Mouse (Mus musculus): Measurements from ENCODE around the gene Tgfb2. TPM values are rescaled to one million over a fixed set of nuclear protein-coding genes. Genes with fewer than 3 reads are reported as not detected.

Gene Tgfb2
- polyA plus RNA-seq, 1 experiment from 2014 or later = 21.5 TPM

DNA sequence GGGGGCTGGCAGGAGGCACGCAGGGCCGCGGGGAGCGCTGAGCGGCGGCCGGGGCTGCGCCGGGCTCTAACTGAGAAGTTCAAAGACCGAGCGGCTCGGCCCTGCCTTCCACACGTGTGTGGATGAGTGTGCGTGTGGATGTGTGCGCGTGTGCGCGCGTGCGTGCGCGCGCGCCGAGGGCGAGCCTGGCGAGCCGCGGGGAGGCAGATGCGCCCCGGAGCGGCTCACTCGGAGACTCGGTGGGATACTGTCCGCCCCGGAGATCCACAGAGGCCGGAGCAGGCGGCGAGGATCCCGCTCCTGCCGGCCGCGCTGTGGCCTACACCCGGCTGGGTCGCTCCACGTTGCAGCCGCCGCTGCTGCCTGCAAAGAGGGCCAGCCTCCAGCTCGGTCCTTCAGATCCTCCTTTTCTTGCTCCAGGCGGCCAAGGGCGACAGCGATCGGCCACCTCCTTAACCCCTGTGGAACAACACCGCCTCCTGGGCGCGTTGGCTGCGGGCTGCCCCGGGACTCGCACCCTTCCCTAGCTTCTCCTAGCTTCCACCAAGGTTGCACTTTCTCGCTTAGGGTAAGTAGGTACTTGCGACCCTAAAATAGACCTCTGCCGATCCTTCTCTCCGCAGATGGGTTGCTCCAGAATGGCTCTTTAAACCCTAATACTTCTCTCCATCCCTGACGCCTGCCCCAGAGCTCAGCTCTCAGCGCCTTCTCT is 430 bp downstream of the Tgfb2 start:
- Histone ChIP-seq H3K4me1 (replicated peaks; ENCODE audit: control insufficient read depth, insufficient read depth, low read length) (peaks cover 12% of the 10 kb centered on the region), H3K4me3 (ENCODE audit: low read depth, low read length) (peak overlapping the region; percentile 58), H3K4me2 (ENCODE audit: low read length) (peak overlapping the region; percentile 80), H3K27ac (ENCODE audit: low read depth) (peak overlapping the region; percentile 73), H3K9ac (ENCODE audit: low read length) (peak overlapping the region; percentile 61), H3K27me3 (replicated peaks; ENCODE audit: control insufficient read depth, insufficient read depth, low read length) (peaks cover 10% of the 10 kb centered on the region), H3K36me3 (ENCODE audit: control insufficient read depth, insufficient read depth, low read length) (no peaks in the 10 kb centered on the region), H3K9me3 (ENCODE audit: control insufficient read depth, low read length) (no peaks in the 10 kb centered on the region)
- ATAC-seq (replicated peaks; ENCODE audit: low FRiP score, low TSS enrichment, low read depth) (peak; percentile 72), DNase-seq (ENCODE audit: low spot score) (peak; percentile 83)
- WGBS = under 1% methylated on average over 65 of the region's 65 CpGs

DNA sequence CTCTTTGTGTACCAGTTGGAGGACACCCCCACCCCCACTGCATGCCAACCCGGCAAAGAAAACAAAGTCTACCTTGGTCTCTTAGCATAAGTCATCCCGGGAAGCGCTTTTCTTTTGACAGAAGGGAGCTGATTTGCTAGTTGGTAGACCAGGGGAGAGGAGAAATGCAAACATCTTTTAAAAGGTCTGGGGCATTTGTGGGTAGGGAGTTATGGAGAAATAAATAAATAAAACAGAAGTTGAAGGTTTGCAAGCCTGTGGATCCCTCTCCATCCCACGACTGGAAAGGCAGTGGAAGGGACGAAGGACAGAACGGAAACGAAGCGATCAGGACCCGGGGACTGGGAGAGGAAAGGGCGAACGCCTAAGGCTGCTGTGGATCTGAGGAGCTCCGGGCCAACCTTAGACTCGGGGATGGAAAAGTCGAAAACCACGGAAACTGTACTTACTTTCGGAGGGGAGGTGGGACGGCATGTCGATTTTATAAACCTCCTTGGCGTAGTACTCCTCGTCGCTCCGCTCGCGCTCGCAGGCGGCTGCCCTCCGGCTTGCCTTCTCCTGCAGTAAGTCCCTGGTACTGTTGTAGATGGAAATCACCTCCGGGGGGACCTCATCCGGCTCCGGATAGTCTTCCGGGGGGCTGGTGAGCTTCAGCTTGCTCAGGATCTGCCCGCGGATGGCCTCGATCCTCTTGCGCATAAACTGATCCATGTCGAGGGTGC is 1.6 kb downstream of the Tgfb2 start:
- Histone ChIP-seq H3K4me3 (ENCODE audit: low read depth, low read length) (peak overlapping the region; percentile 58), H3K27me3 (replicated peaks; ENCODE audit: control insufficient read depth, insufficient read depth, low read length) (peaks cover 10% of the 10 kb centered on the region), H3K9me3 (ENCODE audit: control insufficient read depth, low read length) (no peaks in the 10 kb centered on the region), H3K9ac (ENCODE audit: low read length) (peak overlapping the region; percentile 61), H3K36me3 (ENCODE audit: control insufficient read depth, insufficient read depth, low read length) (no peaks in the 10 kb centered on the region), H3K4me2 (ENCODE audit: low read length) (peak overlapping the region; percentile 80), H3K4me1 (replicated peaks; ENCODE audit: control insufficient read depth, insufficient read depth, low read length) (peaks cover 12% of the 10 kb centered on the region), H3K27ac (ENCODE audit: low read depth) (peak overlapping the region; percentile 73; the same call in 1 of the 2 replicates)
- ATAC-seq (replicated peaks; ENCODE audit: low FRiP score, low TSS enrichment, low read depth) (no peak), DNase-seq (ENCODE audit: low spot score) (peak; percentile 82)
- 1% methylated on average over 36 of the region's 36 CpGs for WGBS

DNA sequence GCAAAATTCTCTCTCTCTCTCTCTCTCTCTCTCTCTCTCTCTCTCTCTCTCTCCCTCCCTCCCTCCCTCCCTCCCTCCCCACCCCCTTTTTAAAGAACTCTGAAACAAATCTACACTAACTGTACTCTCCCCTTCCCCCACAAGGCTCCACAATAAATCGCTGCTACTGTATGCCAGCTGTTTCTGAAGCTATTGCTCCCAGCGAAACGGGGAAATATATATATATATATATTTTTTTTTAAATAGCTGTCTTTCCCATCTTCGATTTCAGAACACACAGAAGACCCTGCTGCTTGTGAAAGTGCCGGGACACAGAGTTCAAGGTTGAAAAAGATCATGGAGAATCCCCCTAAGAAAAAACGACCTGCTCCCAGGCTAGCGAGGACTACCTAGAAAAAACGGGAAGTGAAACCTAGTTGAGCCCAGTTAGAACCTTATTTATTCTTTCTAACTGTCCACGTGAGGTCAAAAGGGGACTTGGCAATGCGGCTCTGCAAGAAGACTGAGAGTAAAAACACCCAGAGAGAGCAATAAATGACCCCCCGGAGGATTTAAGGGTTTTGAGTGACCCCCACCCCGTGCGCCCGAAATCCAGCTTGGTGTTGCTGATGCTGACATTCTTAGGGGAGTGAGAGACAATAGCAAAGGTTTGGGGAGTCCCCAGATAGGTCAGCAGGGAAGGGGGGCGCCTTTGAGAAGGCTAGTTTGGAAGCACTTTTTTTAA is 2.4 kb downstream of the Tgfb2 start:
- H3K27ac ChIP-seq (ENCODE audit: low read depth) = peak overlapping the region; percentile 73
- peak overlapping the region; percentile 80 for H3K4me2 ChIP-seq (ENCODE audit: low read length)
- WGBS = 1% methylated on average over 15 of the region's 15 CpGs
- no peaks in the 10 kb centered on the region for H3K36me3 ChIP-seq (ENCODE audit: control insufficient read depth, insufficient read depth, low read length)
- H3K9me3 ChIP-seq (ENCODE audit: control insufficient read depth, low read length) = no peaks in the 10 kb centered on the region
- DNase-seq (ENCODE audit: low spot score) = no peak
- H3K9ac ChIP-seq (ENCODE audit: low read length) = peak overlapping the region; percentile 61
- H3K4me1 ChIP-seq (replicated peaks; ENCODE audit: control insufficient read depth, insufficient read depth, low read length) = peaks cover 12% of the 10 kb centered on the region
- peak overlapping the region; percentile 58 for H3K4me3 ChIP-seq (ENCODE audit: low read depth, low read length)
- peaks cover 10% of the 10 kb centered on the region for H3K27me3 ChIP-seq (replicated peaks; ENCODE audit: control insufficient read depth, insufficient read depth, low read length)
- ATAC-seq (replicated peaks; ENCODE audit: low FRiP score, low TSS enrichment, low read depth) = no peak

DNA sequence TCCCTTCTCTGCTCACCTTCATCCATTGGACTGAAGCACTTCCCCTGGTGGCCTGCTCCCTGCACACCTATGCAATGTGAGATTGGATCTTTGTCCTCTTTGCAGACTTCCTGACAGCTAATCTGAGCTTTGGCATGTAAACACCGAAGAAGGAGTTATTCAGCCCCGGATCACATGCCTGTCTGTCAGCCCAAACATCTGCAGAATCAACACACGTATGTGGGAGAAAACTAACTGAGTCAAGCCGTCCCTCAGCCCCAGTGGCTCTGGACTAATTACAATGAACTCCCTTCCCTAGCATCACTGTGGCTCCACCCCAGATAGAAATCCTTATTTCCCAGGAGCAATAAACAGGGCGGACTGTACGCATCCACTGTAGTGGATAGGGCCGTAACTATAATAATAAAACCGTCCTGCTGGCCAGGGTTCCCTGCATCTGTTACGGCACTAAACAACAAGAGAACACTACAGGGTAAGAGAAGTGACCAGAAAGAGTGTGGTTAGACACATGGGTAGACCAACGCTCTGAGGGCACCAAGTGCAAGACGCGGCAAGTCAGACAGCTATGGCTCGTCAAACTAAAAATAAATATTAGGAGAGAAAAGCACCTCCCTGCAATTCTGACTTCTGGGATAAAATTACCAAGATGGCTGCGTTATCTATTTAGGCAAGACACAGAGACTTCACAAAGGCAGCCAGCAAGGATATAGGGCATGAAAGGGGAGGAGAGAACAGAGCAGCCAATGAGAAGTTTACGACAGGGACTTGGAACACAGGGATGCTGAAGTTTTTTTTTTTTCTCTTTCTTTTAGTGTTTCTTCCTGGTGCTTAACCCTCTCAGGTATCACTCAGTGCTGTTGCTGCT is 3.2 kb downstream of the Tgfb2 start:
- peaks cover 10% of the 10 kb centered on the region for H3K27me3 ChIP-seq (replicated peaks; ENCODE audit: control insufficient read depth, insufficient read depth, low read length)
- H3K9ac ChIP-seq (ENCODE audit: low read length) = no peak overlapping the region
- no peaks in the 10 kb centered on the region for H3K36me3 ChIP-seq (ENCODE audit: control insufficient read depth, insufficient read depth, low read length)
- 5% methylated on average over 15 of the region's 15 CpGs for WGBS
- peak; percentile 71 for DNase-seq (ENCODE audit: low spot score)
- no peak for ATAC-seq (replicated peaks; ENCODE audit: low FRiP score, low TSS enrichment, low read depth)
- no peaks in the 10 kb centered on the region for H3K9me3 ChIP-seq (ENCODE audit: control insufficient read depth, low read length)
- H3K4me3 ChIP-seq (ENCODE audit: low read depth, low read length) = peak overlapping the region; percentile 58
- peak overlapping the region; percentile 80 for H3K4me2 ChIP-seq (ENCODE audit: low read length)
- H3K27ac ChIP-seq (ENCODE audit: low read depth) = no peak overlapping the region; the same call in 1 of the 2 replicates
- H3K4me1 ChIP-seq (replicated peaks; ENCODE audit: control insufficient read depth, insufficient read depth, low read length) = peaks cover 12% of the 10 kb centered on the region

DNA sequence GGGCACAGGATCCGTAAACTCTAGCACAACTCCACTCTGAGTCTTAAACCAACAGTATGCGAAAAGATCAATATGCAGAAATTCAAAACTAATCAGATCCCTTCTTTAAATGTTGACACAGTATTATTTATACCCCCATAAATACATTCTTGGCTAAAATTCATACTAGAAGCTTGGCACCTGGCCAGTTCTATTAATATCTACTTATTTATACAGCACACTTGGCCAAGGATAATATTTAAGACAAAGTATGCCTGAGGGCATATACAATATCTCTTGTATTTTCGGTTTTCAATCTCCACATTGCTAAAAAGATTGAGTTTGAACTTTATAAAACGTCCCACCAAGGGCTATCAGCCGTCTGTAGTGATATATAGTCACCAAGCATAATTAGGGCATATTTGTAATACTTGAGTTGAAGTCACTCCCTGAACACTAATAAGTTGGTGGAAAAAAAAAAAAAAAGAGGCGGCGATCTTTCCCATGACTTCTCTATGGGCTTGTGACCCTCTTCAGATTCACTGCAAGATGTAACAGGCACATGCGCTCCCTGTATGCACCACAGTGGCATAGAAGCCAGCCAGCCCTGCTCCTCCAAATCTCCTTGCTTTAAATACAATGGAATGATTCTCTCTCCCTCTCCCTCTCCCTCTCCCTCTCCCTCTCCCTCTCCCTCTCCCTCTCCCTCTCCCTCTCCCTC is 4.4 kb downstream of the Tgfb2 start:
- peaks cover 12% of the 10 kb centered on the region for H3K4me1 ChIP-seq (replicated peaks; ENCODE audit: control insufficient read depth, insufficient read depth, low read length)
- peaks cover 5% of the 10 kb centered on the region; the same call in 1 of the 2 replicates for H3K27me3 ChIP-seq (replicated peaks; ENCODE audit: control insufficient read depth, insufficient read depth, low read length)
- no peak overlapping the region for H3K9ac ChIP-seq (ENCODE audit: low read length)
- H3K36me3 ChIP-seq (ENCODE audit: control insufficient read depth, insufficient read depth, low read length) = no peaks in the 10 kb centered on the region
- H3K4me3 ChIP-seq (ENCODE audit: low read depth, low read length) = no peak overlapping the region
- H3K27ac ChIP-seq (ENCODE audit: low read depth) = no peak overlapping the region
- H3K4me2 ChIP-seq (ENCODE audit: low read length) = peak overlapping the region; percentile 28
- 29% methylated on average over 8 of the region's 8 CpGs for WGBS
- H3K9me3 ChIP-seq (ENCODE audit: control insufficient read depth, low read length) = no peaks in the 10 kb centered on the region
- DNase-seq (ENCODE audit: low spot score) (no peak), ATAC-seq (replicated peaks; ENCODE audit: low FRiP score, low TSS enrichment, low read depth) (no peak)

DNA sequence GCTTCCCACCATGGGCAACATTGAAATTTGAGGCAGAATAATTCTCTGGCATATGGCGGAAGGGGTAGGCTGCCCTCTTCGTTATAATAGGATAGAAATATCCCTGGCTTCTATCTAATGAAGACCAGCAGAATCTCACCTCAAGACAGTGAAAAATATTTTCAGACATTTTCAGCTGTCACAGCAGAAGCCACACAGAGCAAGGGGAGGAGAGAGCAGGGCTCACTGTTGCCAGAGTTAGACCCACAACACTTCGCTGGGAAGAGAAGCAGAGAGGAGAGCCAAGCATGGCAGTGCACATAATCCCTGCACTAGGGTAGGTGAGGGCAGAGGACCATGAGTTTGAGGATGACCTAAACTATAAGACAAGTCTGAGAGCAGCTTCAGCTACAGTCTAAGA is 5.3 kb downstream of the Tgfb2 start:
- Histone ChIP-seq H3K4me1 (replicated peaks; ENCODE audit: control insufficient read depth, insufficient read depth, low read length) (peaks cover 16% of the 10 kb centered on the region), H3K9me3 (ENCODE audit: control insufficient read depth, low read length) (no peaks in the 10 kb centered on the region), H3K4me3 (ENCODE audit: low read depth, low read length) (no peak overlapping the region), H3K36me3 (ENCODE audit: control insufficient read depth, insufficient read depth, low read length) (no peaks in the 10 kb centered on the region), H3K9ac (ENCODE audit: low read length) (no peak overlapping the region), H3K27me3 (replicated peaks; ENCODE audit: control insufficient read depth, insufficient read depth, low read length) (0 out of 2 replicates have a peak, but pooled peaks cover 4% of the 10 kb centered on the region), H3K4me2 (ENCODE audit: low read length) (0 out of 2 replicates have a peak overlapping the region, but pooled peaks have one; percentile 28), H3K27ac (ENCODE audit: low read depth) (no peak overlapping the region)
- WGBS = 77% methylated on average over 3 of the region's 3 CpGs
- DNase-seq (ENCODE audit: low spot score) (no peak), ATAC-seq (replicated peaks; ENCODE audit: low FRiP score, low TSS enrichment, low read depth) (no peak)

DNA sequence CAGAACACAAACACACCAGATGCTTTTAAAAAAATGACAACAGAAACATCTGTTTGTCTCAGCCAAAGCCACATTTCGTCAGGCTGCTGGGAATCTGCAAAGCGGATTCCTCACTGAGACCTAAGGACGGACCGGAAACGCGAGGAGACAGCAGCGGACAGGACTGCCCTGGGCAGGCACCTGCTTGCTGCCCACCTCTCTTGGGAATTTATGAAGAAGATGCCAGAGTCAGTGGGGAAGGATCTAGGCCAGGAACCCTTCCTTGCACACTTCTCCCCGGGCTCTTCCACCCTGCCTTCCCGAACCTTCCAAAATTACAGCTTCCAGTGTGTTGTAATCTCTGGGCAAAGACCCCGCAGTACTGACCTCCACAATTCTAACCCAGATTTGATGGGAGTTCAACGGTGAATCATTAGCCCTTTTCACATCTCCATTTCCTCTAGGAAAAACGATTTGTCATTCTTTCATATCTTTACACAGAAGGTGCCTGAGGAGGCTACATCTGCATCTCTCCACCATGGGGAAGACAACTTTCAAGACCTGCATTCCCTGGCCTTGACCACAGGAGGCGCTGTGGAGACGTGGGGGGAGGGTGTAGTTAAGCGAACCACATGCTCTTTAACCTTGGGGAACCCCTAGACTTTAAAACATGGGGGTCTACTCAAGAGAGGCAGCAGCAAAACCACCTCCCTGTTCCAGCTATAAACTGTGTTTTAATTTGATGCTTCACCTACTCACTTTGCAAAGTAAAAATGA is 7.0 kb downstream of the Tgfb2 start:
- no peak overlapping the region for H3K9ac ChIP-seq (ENCODE audit: low read length)
- no peak for ATAC-seq (replicated peaks; ENCODE audit: low FRiP score, low TSS enrichment, low read depth)
- 77% methylated on average over 15 of the region's 15 CpGs for WGBS

More for the DNA sequence above, 7.0 kb downstream of the Tgfb2 start:
- Histone ChIP-seq H3K9me3 (ENCODE audit: control insufficient read depth, low read length) (no peaks in the 10 kb centered on the region), H3K27me3 (replicated peaks; ENCODE audit: control insufficient read depth, insufficient read depth, low read length) (0 out of 2 replicates have a peak, but pooled peaks cover 1% of the 10 kb centered on the region), H3K4me2 (ENCODE audit: low read length) (no peak overlapping the region), H3K27ac (ENCODE audit: low read depth) (no peak overlapping the region), H3K4me1 (replicated peaks; ENCODE audit: control insufficient read depth, insufficient read depth, low read length) (peaks cover 21% of the 10 kb centered on the region), H3K4me3 (ENCODE audit: low read depth, low read length) (no peak overlapping the region), H3K36me3 (ENCODE audit: control insufficient read depth, insufficient read depth, low read length) (no peaks in the 10 kb centered on the region)
- DNase-seq (ENCODE audit: low spot score) = no peak
